Mouse (Mus musculus) brain, embryonic 14.5 days (tissue): Measurements from ENCODE around the gene Cacnb4.

Experiments
- CTCF ChIP-seq: fragments of 200-500 bp; IDR thresholded peaks from 2 replicates; pipeline ENCODE4 v1.5.1; 2012; ENCODE audit warnings: inconsistent platforms, mild to moderate bottlenecking, moderate library complexity, borderline replicate concordance; ENCODE audit not compliant: insufficient read depth, insufficient read length; ENCODE audit errors: extremely low read depth
- POLR2A ChIP-seq: fragments of 200-500 bp; IDR thresholded peaks from 2 replicates; pipeline ENCODE4 v1.6.1; 2012; ENCODE audit warnings: mild to moderate bottlenecking, inconsistent platforms, borderline replicate concordance; ENCODE audit not compliant: poor library complexity, insufficient read depth, insufficient read length, severe bottlenecking; ENCODE audit errors: extremely low read depth

- TF ChIP-seq POLR2A = no peak
- no peak for TF ChIP-seq CTCF
Measured at GRCm38 (mm10) chr2:52494274-52494673, 182.4 kb downstream of the Cacnb4 start.
